Mouse (Mus musculus): ENCODE measurements around the gene Fam71a.
A peak's percentile ranks its signal among the peaks of the same experiment; 100 is the strongest.
"Not testable (repeated sequence)": the region's sequence is repeated elsewhere in the genome, so short reads cannot be mapped to it uniquely, and the experiment has no call there.

The Fam71a gene

DNA sequence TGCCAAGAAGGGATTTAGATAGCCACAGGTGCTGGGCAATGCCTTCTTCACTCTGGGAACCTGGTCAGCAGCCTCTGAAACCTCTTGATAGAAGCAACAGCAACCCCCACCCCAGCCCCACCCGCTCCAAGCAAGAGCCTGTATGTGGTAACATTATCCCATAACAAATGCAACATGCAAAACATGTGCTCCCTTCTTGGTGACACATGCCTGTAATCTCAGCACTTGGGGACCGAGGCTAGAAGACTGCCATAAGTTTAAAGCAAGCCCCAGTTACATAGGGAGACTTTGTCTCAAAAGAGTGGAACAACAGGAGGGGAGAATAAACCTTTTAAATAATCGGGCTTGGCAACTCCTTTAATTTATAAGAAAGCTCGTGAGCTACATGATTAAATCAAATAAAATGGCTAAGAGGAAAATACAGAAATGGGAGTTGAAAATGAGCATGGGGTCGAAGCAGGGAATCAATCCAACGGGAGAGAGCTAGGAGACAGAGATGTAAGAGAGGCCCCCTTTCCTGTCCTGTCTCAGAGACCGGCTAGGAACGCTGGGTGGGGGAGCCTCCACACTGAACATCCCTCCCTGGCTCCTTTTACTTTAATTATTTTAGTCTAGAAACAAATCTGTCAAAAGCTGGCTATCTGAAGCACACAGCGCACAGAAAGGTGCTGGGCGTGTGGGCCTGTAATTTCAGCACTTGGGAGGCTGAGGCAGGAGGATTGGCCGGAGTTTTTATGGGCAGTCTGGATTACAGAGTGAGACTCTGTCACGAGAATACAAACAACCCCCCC is 17.0 kb upstream of the Fam71a start:
- no peak for DNase-seq (ENCODE audit: low spot score)

GRCm38 (mm10) chr1:191180397-191180796 is 15.8 kb upstream of the Fam71a start:
- no peak for DNase-seq (ENCODE audit: low spot score)

DNA sequence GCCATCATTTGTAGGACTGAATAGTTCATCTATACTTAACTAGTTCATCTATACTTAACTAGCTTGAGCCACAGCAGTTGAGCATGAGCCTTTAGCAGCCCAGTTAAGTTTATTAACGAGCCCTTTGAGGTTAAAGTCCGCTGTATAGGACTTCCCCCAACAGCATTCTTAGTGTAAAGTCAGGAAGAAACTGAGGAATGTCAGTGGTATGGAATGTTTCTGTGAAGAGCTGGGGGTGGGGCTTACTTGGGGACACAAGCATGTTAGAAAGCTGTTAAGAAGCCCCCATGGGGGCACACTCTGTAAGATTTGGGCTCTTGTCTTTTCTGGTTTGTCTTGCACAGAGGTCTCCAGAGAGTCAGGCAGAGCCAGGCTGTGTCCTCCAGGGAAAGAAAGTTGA is 15.2 kb upstream of the Fam71a start:
- DNase-seq (ENCODE audit: low spot score) = no peak

GRCm38 (mm10) chr1:191178511-191179188 is 14.0 kb upstream of the Fam71a start:
- DNase-seq (ENCODE audit: low spot score) = no peak

GRCm38 (mm10) chr1:191176887-191177286 is 12.3 kb upstream of the Fam71a start:
- no peak for DNase-seq (ENCODE audit: low spot score)

DNA sequence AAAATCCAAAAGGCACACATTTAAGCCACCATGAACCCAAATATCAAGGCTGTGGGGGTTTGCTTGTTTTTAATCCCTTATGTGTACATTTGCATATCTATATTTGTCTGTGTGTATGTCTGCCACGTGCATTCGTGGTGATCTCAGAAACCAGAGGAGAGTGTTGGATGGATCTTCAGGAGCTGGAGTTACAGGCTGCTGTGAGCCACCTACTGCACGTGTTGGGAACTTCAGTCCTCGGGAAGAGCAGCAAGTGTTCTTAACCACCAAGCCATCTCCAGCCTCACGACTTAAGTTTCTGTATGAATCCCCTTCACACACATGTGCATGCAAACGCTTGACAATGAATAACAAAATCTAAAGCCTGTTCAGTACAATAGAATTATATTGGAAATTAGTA is 7.9 kb upstream of the Fam71a start:
- no peak for DNase-seq (ENCODE audit: low spot score)

DNA sequence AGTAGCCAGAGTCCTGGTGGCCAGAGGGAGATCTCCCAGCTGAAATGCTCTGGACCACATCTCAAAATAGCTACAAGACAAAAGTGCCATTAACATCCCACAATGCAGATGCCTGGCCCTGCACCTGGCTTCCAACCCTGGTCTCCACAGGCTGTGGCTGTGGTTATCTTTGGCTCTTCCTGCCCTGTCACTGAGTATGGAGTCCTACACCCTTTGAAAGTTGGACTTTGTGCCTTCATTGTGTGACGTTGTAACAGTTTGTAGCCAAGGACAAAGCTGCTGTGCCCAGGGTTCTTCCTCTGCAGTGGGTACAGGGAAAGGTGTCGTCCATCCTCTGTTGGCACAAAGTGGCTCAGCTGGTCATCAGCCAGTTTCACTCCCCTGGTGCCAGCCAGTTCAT is 5.8 kb upstream of the Fam71a start:
- DNase-seq (ENCODE audit: low spot score) = no peak

GRCm38 (mm10) chr1:191166189-191166588 is 1.6 kb upstream of the Fam71a start:
- DNase-seq (ENCODE audit: low spot score) = no peak

- no peak for DNase-seq (ENCODE audit: low spot score)
Measured at GRCm38 (mm10) chr1:191154314-191154713, 10.3 kb downstream of the Fam71a start.

- peak; percentile 35 for DNase-seq (ENCODE audit: low spot score)
Measured at GRCm38 (mm10) chr1:191153052-191153451, 11.6 kb downstream of the Fam71a start.

GRCm38 (mm10) chr1:191150924-191151605 is 13.6 kb downstream of the Fam71a start:
- DNase-seq (ENCODE audit: low spot score) = no peak

DNA sequence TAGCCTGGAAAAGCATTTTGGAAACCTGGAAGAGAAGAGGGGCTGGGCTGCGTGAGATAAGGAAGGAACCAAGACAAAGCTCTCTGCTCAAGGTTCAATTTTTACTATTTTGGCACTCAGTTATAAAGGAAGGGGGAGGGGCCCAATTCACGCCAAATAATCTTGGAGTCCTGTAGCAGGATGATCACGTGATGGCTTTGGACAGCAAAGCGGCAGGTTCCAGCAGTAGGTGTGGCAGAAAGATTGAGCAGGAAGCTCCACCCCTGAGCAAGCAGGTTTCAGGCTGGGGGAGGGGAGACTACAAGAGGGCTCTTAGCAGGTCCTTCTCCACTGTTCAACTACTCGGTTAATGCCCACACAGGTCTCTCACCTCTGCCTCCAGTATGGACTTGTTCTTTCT is 15.1 kb downstream of the Fam71a start:
- not testable (repeated sequence) for DNase-seq (ENCODE audit: low spot score)

DNA sequence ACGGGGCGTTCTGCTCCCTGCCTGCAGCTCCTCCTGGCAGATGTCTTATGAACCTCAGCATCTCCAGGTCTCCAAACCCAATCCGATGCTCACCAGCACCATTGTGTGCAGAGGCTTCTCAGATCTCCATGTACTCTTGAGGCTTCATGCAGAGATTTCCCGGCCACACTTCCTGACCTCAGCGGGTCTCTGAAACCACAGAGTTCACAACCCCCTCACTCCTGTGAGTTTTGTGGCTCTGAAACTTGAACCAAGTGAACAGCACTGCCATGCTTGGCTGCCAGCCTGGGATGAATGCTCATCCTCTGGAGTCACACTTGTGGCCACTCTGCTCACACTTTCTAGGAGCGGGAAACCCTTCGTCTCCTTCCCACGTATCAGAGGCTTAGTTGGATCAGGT is 23.6 kb downstream of the Fam71a start:
- no peak for DNase-seq (ENCODE audit: low spot score)

- DNase-seq (ENCODE audit: low spot score) = no peak
Measured at GRCm38 (mm10) chr1:191138874-191139495, 25.6 kb downstream of the Fam71a start.

DNA sequence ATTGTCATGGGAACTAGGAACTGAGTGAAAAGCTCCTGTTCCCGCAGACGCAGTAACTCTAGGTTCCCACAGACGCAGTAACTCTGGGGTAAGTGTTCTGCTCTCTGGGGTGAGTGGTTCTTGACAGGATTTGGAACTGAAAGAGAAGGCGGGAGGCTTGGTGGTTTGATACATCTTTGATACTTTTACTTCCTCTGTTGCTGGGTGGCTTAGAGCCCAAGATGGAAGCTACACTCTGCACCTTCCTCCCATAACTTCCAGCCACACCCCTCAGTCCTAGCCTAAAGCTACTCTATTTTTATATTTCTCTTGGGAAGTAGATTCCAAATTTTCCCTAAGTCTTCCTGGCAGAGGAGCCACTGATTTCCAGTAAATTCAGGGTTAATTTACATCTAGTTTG is 26.2 kb downstream of the Fam71a start:
- no peak for DNase-seq (ENCODE audit: low spot score)

DNA sequence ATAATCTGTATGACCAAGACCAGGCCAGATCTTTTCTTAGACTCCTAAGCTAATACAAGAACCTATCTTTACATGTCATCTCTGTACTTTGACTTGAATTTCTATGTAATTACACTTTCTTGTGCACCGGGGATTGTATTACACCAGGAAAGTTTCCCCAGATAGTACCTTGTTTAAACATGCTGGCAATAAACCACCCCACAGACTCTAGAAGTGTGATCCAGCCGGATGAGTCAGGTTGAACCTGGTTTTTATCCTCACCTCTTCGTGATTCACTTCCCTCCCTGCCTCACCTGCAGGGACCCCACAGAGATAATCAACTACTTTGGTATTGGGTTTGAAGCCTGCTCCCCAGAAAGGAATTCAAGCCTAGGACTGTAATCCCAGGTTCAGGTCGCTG is 29.2 kb downstream of the Fam71a start:
- no peak for DNase-seq (ENCODE audit: low spot score)

DNA sequence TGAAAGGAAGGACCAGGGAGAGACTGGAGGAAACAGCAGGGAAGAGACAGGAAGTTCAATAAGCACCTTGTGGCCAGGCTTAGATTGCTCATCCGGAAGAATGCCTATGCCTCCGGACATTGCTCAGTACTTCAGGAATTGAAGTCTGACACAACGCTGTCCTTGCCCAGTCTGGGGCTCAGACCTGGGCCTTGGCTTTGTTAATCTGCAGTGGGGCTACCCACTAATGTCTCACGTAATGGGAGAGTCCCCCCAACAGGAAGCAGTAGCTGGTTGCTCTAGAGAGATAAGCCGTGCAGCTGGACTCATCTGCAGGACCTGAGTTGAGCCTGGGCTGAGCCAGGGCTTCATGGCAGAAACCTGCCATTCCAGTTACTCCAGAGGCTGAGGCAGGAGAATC is 31.7 kb downstream of the Fam71a start:
- DNase-seq (ENCODE audit: low spot score) = no peak

DNA sequence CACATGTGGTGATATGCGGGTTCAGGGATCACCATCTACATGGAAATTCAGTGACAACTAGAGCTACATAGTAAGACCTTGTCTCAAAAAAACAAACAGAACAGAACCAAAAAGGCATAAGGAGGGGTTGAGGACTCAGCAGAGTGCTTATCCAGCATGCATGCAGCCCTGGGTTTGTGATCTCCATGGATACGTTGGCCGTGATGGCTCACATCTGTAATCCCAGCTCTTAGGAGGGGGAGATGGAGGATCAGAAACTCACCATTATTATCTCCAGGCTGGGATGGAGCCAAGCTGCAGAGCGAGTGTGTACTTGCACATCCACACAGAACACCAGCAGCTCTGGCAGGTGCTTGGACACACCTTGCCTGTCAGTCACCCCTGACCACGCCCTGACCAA is 32.4 kb downstream of the Fam71a start:
- no peak for DNase-seq (ENCODE audit: low spot score)

DNA sequence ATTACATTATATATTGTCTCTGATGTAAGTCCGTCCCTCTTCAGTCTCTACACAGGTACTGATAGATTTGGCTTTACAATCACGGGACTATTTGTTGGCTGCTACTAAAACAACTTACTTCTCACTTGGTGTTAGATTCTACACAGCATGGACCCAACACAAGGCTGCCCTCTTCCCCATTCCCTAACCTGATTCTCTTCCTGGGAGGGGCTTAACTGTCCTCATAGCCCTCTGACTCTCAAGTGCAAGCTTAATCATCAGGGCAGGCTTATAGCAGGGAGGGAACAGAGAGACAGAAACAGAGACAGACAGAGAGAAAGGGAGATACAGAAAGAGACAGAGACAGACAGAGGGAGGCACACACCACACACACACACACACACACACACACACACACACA is 32.9 kb downstream of the Fam71a start:
- DNase-seq (ENCODE audit: low spot score) = no peak

GRCm38 (mm10) chr1:191125811-191126638 is 38.6 kb downstream of the Fam71a start:
- DNase-seq (ENCODE audit: low spot score) = peak; percentile 61

DNA sequence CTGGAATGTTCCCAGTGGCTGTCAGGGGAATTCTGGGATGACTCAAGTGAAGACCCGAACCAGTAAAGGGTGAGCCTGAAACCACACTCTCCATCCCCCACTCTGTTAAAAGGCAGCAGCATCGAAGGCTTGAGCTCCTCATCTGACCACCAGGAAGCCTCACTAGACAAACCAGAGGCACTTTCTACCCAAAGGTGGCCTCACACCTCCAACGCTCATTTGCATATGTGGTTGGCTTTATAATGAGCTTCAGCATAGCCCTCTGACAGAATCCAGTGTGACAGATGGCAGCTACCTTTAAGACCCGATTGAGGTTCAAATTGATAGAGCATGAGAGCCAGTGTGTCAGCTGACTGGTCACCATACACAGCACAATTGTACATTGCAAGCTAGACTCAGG is 40.3 kb downstream of the Fam71a start:
- DNase-seq (ENCODE audit: low spot score) = no peak

DNA sequence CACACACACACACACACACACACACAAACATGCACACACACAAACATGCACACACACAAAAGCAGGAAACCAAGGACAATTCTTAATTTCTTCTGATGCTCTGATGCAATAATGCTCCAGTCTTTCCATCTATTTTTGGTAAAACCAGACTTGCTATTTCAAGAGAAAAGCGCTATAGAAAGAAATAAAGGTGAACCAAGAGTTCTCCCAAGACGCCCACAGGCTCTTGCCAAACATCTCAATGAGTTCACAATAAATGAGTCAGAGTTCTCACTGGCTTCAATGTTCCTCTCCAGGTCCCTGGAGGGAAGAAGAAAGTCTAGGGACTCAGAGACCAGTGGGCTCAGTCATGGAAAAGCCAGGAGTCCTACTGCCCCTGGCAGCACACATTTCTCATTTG is 40.9 kb downstream of the Fam71a start:
- DNase-seq (ENCODE audit: low spot score) = no peak

Data from T-cell, adult 2 months (primary cell).